Mouse (Mus musculus) E14TG2a.4 (cell line): ENCODE data around the gene Mylk.

Experiments used
- H3K27me3 ChIP-seq: 2 replicates; pipeline ENCODE4 v1.6.1; 2014; ENCODE audit warnings: low read length, control low read depth; ENCODE audit not compliant: insufficient read depth
- H3K36me3 ChIP-seq: 2 replicates; pipeline ENCODE4 v1.6.1; 2014; ENCODE audit warnings: low read length, control low read depth; ENCODE audit not compliant: insufficient read depth
- H3K4me1 ChIP-seq: replicated peaks from 2 replicates; pipeline ENCODE4 v1.6.1; 2014; ENCODE audit warnings: low read depth, low read length, control low read depth
- H3K4me3 ChIP-seq: replicated peaks from 2 replicates; pipeline ENCODE4 v1.5.1; 2014; ENCODE audit warnings: mild to moderate bottlenecking, low read length
- H3K9me3 ChIP-seq: 2 replicates; pipeline ENCODE4 v1.6.1; 2014; ENCODE audit warnings: low read length, control low read depth
- CTCF ChIP-seq: conservative IDR thresholded peaks from 2 replicates; pipeline ENCODE4 v1.5.1; 2014; ENCODE audit warnings: low read length
- NANOG ChIP-seq: IDR thresholded peaks from 2 replicates; pipeline ENCODE4 v1.6.1; 2014; ENCODE audit warnings: borderline replicate concordance, low read length, mixed read lengths
- POU5F1 ChIP-seq: IDR thresholded peaks from 2 replicates; pipeline ENCODE4 v1.6.1; 2014; ENCODE audit warnings: low read length, borderline replicate concordance

The Mylk gene

GRCm38 (mm10) chr16:34926531-34927435 lies 181.8 kb downstream of the Mylk start:
- no peak overlapping the region for H3K4me3 ChIP-seq
- no peaks in the 10 kb centered on the region for H3K36me3 ChIP-seq
- TF ChIP-seq POU5F1 (no peak), CTCF (no peak)

DNA sequence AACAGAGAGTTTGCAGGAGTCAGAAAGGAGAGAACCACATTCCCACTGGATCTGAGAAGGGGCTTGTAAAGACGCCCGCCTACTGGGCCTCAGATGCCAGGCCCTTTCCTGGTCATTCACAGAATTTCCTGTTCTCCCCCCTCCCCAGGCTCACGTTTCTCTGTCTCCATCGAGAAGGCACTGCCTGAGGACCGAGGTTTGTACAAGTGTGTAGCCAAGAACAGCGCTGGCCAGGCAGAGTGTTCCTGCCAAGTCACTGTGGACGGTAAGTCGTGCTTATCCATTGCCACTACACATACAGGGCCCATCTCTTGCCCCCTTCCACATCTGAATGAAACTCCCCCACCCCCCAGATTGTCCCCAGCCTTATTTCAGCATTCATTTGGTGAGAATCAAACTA lies 184.7 kb downstream of the Mylk start:
- no peaks in the 10 kb centered on the region for H3K36me3 ChIP-seq
- peaks cover 21% of the 10 kb centered on the region for H3K4me1 ChIP-seq
- H3K27me3 ChIP-seq: peaks cover 43% of the 10 kb centered on the region
- no peak for TF ChIP-seq CTCF
- no peak for TF ChIP-seq NANOG
- no peak for TF ChIP-seq POU5F1
- no peaks in the 10 kb centered on the region; the same call in 1 of the 2 replicates for H3K9me3 ChIP-seq
- no peak overlapping the region for H3K4me3 ChIP-seq

More at GRCm38 (mm10) chr16:34926531-34927435, 181.8 kb downstream of the Mylk start:
- Histone ChIP-seq H3K9me3 (no peaks in the 10 kb centered on the region; the same call in 1 of the 2 replicates), H3K4me1 (peaks cover 15% of the 10 kb centered on the region), H3K27me3 (peaks cover 35% of the 10 kb centered on the region)

GRCm38 (mm10) chr16:34930110-34930509 lies 185.1 kb downstream of the Mylk start:
- Histone ChIP-seq H3K36me3 (no peaks in the 10 kb centered on the region), H3K27me3 (peaks cover 42% of the 10 kb centered on the region), H3K9me3 (no peaks in the 10 kb centered on the region; the same call in 1 of the 2 replicates), H3K4me3 (no peak overlapping the region), H3K4me1 (peaks cover 24% of the 10 kb centered on the region)
- TF ChIP-seq CTCF (no peak), POU5F1 (no peak), NANOG (no peak)

GRCm38 (mm10) chr16:34931306-34931705 lies 186.3 kb downstream of the Mylk start:
- H3K4me3 ChIP-seq: no peak overlapping the region
- TF ChIP-seq NANOG (no peak), POU5F1 (no peak), CTCF (no peak)
- H3K9me3 ChIP-seq: no peaks in the 10 kb centered on the region; the same call in 1 of the 2 replicates
- H3K36me3 ChIP-seq: no peaks in the 10 kb centered on the region
- peaks cover 36% of the 10 kb centered on the region for H3K4me1 ChIP-seq
- peaks cover 38% of the 10 kb centered on the region for H3K27me3 ChIP-seq

DNA sequence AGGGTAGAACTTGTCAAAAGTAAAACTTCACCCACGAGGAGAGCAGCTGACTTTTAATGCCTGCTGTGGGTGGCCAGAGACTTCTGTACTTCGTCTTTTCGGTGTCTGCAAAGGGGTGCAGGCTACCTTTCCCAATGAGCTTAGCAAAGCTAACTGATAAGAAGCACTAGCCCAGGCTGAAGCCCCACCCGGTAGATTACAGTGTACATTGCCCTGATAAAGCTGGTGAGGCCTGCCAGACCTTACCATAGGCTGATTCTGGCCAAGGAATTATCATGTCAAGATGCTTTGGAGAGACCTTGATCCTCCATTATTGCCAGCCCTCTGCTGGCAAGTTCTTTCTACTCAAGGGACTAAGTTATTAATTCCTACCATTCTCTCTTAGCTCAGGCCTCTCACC lies 188.2 kb downstream of the Mylk start:
- no peaks in the 10 kb centered on the region for H3K36me3 ChIP-seq
- H3K4me1 ChIP-seq: peaks cover 48% of the 10 kb centered on the region
- TF ChIP-seq POU5F1 (no peak), CTCF (no peak), NANOG (no peak)
- H3K4me3 ChIP-seq: no peak overlapping the region
- peaks cover 31% of the 10 kb centered on the region for H3K27me3 ChIP-seq
- H3K9me3 ChIP-seq: no peaks in the 10 kb centered on the region

- TF ChIP-seq CTCF: no peak
- TF ChIP-seq NANOG: no peak
- TF ChIP-seq POU5F1: no peak
- no peaks in the 10 kb centered on the region for H3K9me3 ChIP-seq
- peaks cover 46% of the 10 kb centered on the region for H3K4me1 ChIP-seq
- no peaks in the 10 kb centered on the region for H3K36me3 ChIP-seq
- H3K4me3 ChIP-seq: no peak overlapping the region
- H3K27me3 ChIP-seq: peaks cover 28% of the 10 kb centered on the region
Observed at GRCm38 (mm10) chr16:34934486-34934885, 189.5 kb downstream of the Mylk start.

DNA sequence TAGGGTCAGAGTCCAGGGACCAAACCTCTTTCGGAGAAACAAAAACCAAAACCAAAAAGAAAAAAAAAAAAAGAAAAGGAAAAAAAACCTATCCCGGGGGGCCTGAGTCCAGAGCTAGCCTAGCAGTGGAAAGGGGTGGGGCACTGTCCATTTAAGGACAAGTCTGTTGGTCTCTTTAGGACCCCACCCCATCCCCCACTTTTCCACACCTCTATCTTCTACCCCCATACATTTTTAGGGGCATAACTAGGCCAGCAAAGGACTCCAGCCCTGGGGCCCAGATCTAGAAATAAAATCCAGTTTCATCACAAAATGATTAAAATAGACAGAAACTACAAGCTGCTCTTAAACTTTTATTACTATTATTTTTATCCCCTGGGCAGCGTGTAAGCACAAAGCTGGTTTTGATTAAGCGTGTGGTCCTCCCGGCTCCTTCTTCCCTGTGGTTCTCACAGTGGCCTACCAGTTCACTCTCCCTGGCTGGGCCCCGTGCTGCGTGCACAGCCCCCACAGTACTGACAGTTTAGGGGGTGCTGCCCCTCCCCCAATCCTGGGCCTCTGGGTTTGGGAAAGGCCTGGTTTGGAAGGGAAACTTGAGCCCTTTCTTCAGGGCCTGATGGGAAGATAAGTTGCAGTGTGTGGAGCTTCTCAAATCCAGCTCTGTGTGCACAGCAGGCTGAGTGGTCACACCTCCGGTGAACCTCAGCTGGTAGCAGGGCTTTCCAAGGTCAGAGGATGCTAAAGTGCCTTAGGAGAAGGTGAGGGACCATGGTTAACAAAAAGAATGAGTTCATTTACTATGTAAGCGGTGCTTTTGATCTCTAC lies 190.7 kb downstream of the Mylk start:
- TF ChIP-seq CTCF (no peak), NANOG (peak; percentile 6; the same call in 1 of the 2 replicates)
- Histone ChIP-seq H3K9me3 (no peaks in the 10 kb centered on the region), H3K36me3 (no peaks in the 10 kb centered on the region), H3K4me1 (peaks cover 40% of the 10 kb centered on the region), H3K4me3 (no peak overlapping the region; the same call in 1 of the 2 replicates), H3K27me3 (peaks cover 28% of the 10 kb centered on the region)

DNA sequence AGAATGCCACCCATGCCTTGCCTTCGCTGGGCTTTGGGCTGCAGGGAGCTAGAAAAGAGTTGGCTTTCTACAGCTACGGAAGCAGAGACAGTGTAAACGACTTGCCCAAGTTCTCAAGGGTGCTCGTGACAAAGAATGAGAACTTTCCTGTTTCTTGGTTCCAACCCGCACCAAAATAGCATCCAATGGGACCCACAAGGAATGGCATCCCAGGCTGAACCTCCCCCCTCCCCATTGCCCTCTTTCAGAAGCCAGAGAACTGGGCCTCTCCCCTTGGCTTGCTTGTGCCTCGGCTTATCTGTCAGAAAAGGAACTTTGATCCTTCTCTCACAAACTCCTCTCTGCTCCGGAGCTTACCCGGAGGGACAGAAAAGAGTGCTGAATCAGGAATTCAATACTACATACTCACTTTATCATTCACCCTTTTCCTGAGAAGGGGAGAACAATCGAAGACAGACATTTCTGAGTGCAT lies 191.4 kb downstream of the Mylk start:
- Histone ChIP-seq H3K9me3 (no peaks in the 10 kb centered on the region), H3K4me1 (peaks cover 44% of the 10 kb centered on the region), H3K36me3 (no peaks in the 10 kb centered on the region), H3K27me3 (peaks cover 28% of the 10 kb centered on the region), H3K4me3 (no peak overlapping the region)
- no peak for TF ChIP-seq CTCF
- no peak for TF ChIP-seq POU5F1
- TF ChIP-seq NANOG: no peak
